Mouse (Mus musculus) monocyte, adult 2 months (primary cell): ENCODE data around the gene Gm21773.
"Not testable (repeated sequence)": the region's sequence is repeated elsewhere in the genome, so short reads cannot be mapped to it uniquely, and the experiment has no call there.

Source experiments
- DNase-seq, 2 experiments: peaks; one replicate each; pipeline ENCODE4 v3.0.0; 2022; ENCODE audit warnings: low spot score in 2 of 2, low read depth in 1 of 2

The Gm21773 gene

GRCm38 (mm10) chrY:25309260-25309659 is at the start of gene Gm21773:
TSS of gene Gm21773 (minus strand) at chrY:25309360.
- not testable (repeated sequence) for DNase-seq
